Mouse (Mus musculus): ENCODE results near the gene Cadm2.

Cadm2 gene

DNA sequence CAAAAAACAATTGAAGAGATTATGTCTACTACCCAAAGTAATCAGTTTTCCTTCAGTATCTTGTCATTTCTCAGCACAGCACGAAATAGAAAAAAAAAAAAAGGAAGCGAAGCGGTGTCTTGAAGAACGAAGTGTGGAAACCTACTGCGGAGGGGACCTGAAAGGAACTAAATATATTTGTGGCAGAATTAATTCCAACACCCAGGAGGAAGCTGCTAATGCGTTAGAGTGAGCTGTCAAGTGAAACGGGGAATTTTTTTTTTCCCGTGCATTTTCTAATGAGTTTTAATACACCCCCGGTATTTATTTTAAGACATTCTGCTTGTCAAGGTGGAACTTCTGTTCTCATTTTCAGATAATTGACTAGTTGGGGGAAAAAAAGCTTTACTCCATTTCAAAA lies 111.6 kb downstream of the Cadm2 start:
- DNase-seq: no peak

DNA sequence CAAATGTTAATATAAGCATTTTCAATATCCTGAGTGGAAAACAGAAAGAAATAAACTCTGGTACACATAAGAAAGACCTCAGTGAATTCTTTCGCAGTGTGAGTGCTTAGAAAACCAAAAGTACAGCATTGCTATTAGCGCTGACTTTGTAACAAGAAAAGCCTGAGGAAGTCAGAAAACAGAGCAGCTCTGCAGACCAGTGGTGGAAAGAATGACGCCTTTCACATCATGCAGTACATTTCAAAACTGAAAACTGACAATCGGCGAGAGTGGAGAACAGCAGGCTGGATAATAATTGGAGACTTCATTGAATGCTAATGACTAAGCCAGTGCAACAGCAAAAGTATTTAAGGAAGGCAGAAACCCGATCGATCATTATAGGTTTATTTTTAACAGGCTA lies 138.2 kb downstream of the Cadm2 start:
- DNase-seq: no peak

- no peak for DNase-seq
These were observed 153.7 kb downstream of the Cadm2 start for GRCm38 (mm10) chr16:67467041-67467440.

DNA sequence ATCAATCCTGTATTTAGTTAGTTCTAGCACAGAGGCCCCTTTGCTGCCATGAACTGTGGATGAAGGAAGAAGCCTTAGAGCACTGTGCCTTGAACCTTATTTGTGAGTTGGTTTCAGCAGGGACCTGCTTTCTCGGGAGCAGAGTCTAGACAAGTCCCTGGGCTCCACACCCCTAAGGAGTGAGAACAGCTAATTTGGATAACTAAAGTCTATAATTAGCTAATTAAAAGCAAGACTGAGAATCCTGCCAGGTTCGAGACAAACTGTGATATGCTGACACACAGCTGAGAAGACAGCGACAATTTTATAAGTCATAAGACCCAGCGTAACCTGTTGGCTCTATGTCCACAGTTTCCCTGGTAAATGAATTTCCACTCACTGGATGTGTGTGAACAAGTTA lies 184.4 kb downstream of the Cadm2 start:
- no peak for DNase-seq

GRCm38 (mm10) chr16:67425371-67425770 lies 195.3 kb downstream of the Cadm2 start:
- peak; percentile 51 to 72 for DNase-seq

DNA sequence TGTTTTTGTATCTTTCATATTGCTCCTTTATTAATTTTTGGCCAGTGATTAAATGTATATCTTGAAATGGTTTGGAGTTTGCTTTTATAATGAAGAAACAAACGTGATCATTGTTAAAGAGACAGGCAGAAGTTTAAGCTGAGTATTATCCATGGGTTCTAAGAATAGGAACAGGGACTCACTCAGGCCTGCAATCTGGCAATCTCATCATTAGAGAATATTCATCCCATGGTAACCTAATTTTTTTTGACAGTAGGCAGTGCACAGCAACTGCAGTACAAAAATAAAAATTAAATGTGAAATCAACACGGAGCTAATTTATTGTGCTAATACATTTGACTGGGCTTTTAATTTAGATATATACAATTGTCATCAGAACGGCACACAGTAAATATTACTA lies 209.8 kb downstream of the Cadm2 start:
- DNase-seq: peak; percentile 23 to 55

- peak; percentile 87 to 88 for DNase-seq
These were observed 210.2 kb downstream of the Cadm2 start for GRCm38 (mm10) chr16:67410482-67410881.

- DNase-seq: no peak
These were observed 253.0 kb downstream of the Cadm2 start for GRCm38 (mm10) chr16:67367745-67368144.

DNA sequence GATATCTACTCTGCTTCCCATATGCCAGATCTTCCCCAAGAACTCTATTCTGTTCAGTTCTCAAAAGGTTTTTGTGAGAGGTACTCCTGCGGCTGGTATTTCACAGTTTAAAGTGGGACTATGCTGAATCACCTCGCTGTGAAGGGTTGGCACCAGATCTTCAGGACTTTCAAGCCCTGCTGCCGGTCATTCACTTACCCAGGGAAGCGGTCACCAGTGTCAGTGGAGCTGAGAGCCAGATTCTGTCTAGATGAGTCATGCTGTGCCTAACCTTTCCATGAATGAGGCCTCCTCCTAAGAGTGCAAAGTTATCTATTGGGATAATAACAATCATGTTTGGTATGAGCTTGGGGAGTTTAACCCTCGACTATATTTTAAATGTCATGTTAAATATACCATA lies 272.7 kb downstream of the Cadm2 start:
- peak; percentile 21 to 56 for DNase-seq

- DNase-seq: no peak
These were observed 273.1 kb downstream of the Cadm2 start for GRCm38 (mm10) chr16:67347561-67347960.

DNA sequence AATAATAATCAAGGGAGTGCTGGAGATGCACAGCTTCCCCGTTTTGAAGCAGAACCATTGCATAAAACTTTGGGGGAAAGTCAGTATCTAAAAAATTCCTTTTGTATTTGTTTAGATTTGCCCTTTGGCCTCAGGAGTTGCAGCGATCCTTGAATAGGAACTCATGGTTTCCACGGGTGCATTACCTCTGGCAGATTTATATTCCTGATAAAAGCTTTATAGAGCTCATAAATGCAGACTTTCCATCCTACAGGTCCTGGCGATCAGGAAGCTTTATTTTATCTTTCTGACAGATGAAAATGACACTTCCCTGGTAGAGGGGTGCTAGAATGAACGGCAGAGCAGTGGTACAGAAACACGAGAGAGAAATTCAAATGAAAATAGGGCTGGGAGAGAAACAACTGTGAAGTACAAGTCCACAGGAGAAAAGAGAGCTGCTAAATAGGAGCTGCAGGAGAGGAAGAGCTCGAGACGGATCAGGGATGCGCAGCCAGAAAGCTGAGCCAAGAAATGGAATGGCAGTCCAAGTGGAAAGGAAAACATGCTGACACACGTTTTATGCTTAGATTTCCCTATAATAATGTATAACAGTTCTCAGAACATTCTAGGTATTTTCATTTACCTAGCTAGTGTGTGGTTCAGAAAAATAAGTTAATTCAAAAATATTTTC lies 274.0 kb downstream of the Cadm2 start:
- DNase-seq: peak; percentile 53 to 73

DNA sequence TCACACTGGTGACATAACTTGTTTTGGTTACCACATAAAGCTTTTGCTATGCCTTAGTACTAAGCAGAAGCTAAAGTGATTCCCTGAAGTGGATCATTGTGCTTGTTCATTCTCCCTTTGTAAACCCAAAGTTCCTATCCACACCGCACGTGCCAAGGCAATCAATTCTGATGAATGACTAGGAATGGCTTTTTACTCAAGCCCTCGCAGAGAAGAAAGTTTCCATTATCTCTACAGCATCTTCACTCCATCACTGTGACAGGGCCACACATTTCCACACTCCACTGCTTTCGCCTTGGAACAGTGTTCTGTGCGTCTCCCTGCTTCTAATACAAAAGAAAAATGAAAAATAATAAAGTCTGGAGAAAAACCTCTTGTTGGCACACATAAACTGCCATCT lies 276.5 kb downstream of the Cadm2 start:
- DNase-seq: no peak

DNA sequence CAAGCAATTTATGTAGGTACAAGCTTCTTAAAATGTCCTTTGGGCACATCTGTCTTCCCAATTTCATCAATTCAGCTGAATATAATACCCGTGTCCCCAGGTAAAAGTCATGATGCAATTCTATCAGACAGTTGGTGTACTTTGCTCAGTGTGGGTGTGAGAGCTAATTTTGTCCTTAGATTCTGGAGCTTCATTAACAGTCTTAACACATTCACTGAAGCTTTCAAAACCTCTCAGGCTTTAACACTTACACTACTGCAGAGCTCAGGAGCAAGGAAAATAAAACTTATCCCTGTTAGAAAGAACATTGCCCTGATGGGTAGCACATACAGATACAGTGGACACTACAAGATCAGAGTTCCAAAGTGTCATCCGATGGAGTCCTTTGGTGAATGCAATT lies 309.7 kb downstream of the Cadm2 start:
- DNase-seq: no peak

- no peak for DNase-seq
These were observed 336.0 kb downstream of the Cadm2 start for GRCm38 (mm10) chr16:67284664-67285063.

GRCm38 (mm10) chr16:67243598-67243997 lies 377.1 kb downstream of the Cadm2 start:
- peak; percentile 20 to 60 for DNase-seq

DNA sequence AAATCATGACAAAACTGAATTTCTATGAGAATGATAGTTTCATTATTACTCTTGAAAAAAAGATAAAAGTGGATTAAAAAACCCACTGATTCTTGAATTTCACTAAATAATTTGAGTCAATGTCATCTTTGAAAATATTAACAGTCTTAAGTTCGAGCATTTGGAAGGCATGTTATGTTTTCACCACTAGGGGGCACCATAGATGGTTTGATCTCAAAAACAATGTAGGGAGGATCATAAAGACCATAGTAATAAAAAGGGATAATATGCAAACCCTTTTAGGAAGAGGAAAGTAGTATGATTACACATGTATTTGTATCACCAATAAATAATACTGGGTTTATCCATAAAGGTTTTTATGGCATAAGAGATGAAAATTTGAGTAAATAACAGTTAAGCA lies 385.8 kb downstream of the Cadm2 start:
- peak; percentile 15 to 37 for DNase-seq

- DNase-seq: no peak
These were observed 394.0 kb downstream of the Cadm2 start for GRCm38 (mm10) chr16:67226696-67227095.

DNA sequence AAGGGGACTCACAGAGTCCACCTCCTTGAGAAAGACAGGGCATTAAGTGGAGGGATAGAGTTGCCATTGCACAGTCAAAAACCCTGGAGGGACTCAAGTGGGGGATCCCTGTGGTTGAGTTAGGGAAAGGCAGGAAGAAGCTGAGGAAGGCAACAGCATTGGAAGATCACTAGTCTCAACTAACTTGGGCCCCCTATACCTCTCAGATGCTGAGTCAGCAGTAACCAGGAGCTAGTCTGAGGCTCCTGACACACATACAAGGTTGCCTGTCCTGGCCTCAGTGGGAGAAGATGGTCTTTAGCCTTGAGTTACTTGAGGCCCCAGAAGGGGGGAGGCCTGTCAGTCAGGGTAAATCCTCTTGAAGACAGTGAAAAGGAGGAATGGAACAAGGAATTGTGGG lies 417.4 kb downstream of the Cadm2 start:
- DNase-seq: no peak

- DNase-seq: no peak
These were observed 427.8 kb downstream of the Cadm2 start for GRCm38 (mm10) chr16:67192852-67193415.

GRCm38 (mm10) chr16:67192395-67192794 lies 428.3 kb downstream of the Cadm2 start:
- no peak for DNase-seq

DNA sequence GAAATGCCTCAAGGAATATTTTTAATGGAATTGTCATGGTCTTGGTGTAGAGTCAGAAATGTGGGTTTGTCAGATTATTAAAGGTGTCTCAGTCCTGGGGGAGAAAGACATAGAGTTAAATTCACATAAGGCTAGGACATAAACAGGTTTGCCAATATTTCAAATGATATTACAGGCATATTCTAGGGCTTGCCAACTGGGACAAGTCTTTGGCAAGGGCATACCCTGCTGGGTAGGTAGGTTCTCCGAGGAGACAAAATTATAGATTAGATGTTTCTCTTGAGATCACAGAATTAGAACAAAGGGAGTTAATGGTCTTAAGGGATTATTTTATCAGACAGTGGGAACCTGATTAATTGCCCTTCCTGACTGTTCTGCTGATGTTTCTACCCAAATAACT lies 434.4 kb downstream of the Cadm2 start:
- peak in 1 of 2 experiments; percentile 43 for DNase-seq

- DNase-seq: no peak
These were observed 437.8 kb downstream of the Cadm2 start for GRCm38 (mm10) chr16:67182958-67183357.

DNA sequence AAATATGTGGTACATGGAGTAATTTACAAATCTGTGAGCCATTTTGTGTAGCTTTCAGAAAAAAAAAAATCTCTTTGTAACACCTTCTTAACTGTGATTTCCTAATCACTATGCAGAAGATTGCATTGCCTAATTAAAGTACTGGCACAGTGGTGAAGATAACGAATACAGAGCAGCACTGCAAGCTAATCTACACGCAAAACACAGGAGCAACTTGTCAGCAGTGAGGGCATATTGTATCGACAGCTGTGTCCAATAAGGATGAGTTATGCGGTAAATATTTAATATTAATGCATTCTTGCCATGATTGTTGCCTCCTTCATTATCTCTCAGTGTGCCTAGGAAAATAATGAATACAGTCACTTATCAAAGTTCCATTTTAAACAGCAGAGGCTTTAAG lies 445.3 kb downstream of the Cadm2 start:
- no peak for DNase-seq

DNA sequence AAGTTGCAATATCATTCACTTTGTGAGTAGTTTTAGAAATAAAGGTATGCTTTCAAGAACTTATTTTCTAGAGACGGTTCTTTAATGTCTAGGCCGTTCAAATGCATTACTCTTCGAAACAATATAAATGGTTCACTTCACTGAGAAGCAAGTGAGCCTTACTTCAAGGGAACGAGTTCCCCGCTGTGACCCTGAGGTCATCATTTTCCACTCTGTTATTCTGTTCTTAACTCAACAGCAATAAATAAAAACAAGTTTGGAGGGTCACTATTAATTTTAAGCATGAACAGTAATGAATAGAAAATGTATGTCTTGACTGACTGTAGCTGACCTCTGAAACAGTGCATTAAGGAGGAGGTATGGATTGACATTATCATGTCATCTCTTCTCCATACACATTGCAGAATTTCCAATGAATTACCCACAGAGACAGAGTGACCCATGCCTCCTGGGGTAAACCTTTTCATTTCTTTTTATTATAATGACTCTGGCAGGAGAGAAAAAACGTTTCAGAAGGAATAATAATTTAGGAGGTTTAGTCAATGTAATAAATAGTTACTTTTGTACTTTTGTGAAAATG lies 458.4 kb downstream of the Cadm2 start:
- DNase-seq: no peak

DNA sequence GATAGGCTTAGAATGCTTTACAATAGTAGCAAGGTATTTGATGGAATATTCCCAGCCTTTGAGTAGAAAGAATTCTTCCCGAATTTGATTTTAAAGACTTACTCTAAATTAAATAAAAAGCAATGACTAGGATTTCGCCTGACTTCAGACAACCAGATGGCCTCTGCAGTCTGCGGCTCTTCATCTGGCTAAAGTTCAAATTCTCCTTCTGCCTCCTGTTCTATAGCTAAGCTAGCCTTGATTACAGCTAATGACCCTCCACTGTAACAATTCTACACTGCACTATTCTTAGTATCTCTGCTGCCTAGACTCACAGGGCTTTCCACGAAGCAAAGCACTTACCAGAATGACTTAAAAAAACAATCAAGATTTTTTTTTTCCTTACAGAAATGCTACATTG lies 495.9 kb downstream of the Cadm2 start:
- peak; percentile 46 to 77 for DNase-seq
